Mouse (Mus musculus) cerebellum, adult 11 months (tissue): ENCODE data around the gene Zfy2.

Source experiments
- DNase-seq: peaks from one replicate; pipeline ENCODE4 v3.0.0; 2022

Gene Zfy2

DNA sequence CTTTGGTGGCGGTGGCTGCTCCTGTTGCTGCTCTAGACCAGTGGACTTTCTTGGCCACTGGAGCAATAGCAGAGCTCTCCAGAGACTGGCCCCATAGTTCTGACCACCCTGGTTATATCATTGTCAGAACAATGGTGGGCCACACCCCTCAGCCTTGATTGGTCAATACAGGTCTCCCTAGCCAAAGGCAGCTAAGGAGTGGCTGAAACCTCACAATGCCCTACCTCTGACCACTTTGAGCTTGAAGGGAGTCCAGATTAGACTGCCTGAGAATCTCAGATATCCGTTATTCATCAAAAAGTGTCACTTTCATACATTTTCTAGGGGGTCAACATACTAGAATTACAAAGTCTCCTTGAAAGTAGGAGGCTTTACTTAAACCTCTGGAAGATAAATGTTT lies at the start of gene Zfy2:
TSS of gene Zfy2 (minus strand) at position 101 of the 400 bp plus-strand sequence.
- DNase-seq = no peak
